Mouse (Mus musculus) c-Kit-positive CD71-positive TER-119-positive erythroid progenitor cells, embryonic 14.5 days (primary cell): ENCODE measurements around the gene Ccdc171.
"Not testable (repeated sequence)": the region's sequence is repeated elsewhere in the genome, so short reads cannot be mapped to it uniquely, and the experiment has no call there.

Experiments
- DNase-seq: peaks from one replicate; pipeline ENCODE4 v3.0.0-alpha.2; 2013; ENCODE audit warnings: low spot score

Ccdc171 gene

DNA sequence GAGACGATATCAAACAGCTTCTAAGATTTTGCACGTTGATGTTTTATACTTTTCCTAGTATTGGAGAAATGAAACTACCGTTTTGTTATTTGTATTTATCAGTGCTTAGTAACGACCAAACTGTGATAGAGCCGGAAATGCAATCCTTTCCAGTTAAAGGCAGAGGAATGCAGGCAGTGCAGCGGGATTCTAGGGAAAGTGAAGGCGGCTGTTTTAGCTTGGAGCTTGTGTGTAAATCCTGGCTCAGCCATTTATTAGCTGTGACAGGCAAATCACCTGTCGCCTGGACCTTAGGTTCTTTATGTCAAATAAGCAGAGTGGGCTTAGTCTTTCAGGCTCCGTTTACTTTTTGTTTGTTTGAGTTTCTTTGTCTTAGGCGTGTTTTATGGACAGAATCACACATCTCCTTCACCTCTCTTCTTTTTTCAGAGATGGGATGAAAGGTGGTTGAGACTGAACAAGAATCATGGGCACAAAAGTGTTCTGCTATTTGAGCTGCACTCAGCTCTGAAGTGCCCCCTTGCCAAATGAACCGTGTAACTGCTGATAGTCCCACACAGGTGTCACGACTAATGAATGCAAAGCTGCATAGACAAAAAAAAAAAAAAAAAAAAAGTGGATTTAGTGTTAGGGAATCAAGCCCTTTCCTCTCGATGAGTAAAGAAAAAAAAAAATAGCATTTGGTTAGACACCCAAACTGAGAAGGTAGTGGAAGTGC is 1.1 kb downstream of the Ccdc171 start:
- peak; percentile 14 for DNase-seq

DNA sequence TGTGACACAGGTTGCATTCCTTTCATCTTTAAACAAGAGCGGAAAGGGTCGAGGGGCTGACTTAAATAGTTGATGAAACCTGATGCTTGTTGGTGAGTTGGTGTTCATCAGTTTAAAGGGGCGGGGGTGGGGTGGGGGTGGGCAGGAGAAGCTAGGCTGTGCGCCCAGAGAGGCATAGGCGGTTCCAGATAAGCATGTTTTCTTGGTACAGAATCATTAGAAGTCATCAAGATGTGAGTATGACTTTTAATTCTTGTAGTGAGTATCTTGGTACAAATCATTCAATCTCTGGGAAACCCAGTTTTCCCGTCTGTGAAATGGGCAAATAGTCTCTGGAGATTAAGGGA is 1.6 kb downstream of the Ccdc171 start:
- peak; percentile 16 for DNase-seq

DNA sequence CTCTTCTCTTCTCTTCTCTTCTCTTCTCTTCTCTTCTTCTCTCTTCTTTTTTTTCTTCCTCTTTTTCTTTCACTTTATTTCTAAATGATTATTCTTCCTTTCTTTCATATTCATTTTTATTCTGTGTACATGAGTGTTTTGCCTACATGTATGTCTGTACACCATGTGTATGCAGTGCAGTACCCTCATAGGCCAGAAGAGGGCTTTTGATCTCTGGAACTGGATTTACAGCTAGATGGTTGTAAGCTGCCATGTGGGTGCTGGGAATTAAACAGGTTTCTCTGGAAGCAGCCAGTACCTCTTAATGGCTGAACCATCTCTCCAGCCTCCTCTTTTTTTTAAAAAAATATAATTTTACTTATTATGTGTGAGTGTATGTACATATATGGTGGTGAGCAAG is 2.6 kb downstream of the Ccdc171 start:
- peak; percentile 73 for DNase-seq

GRCm38 (mm10) chr4:83530060-83530459 is 4.7 kb downstream of the Ccdc171 start:
- not testable (repeated sequence) for DNase-seq

GRCm38 (mm10) chr4:83533168-83533911 is 8.0 kb downstream of the Ccdc171 start:
- DNase-seq = no peak

DNA sequence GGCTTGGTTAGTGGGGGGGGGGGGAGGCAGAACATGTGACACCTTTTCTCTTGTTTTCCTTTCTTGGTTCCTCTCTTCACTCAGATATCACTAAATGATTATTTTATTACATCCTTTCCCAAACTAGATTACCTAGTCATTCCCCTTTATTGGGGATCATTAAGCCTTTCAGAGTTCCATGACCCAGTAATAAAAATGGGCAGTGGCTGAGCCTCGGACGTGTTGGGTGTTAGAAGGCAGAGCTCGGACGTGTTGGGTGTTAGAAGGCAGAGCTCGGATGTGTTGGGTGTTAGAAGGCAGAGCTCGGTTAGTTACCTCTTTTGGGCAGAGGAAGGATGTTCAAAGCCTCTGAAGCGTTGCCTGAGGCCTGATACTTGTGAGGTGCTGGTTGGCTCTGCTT is 8.7 kb downstream of the Ccdc171 start:
- no peak for DNase-seq

DNA sequence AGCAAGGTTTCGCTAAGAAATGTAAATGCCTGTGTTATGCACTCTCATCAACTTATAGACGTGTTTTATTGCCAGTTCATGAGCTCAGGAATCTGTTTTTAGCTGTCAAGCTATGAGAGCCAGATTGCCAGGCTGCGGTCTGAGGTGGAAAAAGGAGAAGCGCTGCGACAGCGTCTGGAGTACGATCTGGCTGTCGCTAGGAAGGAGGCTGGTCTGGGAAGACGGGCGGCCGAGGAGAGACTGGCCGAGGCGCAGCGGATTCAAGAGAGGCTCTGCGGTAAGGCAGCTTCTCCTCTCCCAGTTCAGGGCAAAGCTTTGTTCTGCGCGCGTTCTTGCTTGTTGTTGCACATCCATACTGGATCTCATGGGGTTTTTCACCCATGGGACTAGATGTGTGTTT is 24.2 kb downstream of the Ccdc171 start:
- no peak for DNase-seq

GRCm38 (mm10) chr4:83567190-83568113 is 42.1 kb downstream of the Ccdc171 start:
- DNase-seq = no peak

GRCm38 (mm10) chr4:83568145-83568544 is 42.8 kb downstream of the Ccdc171 start:
- not testable (repeated sequence) for DNase-seq

- DNase-seq = peak; percentile 23
Measured at GRCm38 (mm10) chr4:83570569-83570968, 45.2 kb downstream of the Ccdc171 start.

DNA sequence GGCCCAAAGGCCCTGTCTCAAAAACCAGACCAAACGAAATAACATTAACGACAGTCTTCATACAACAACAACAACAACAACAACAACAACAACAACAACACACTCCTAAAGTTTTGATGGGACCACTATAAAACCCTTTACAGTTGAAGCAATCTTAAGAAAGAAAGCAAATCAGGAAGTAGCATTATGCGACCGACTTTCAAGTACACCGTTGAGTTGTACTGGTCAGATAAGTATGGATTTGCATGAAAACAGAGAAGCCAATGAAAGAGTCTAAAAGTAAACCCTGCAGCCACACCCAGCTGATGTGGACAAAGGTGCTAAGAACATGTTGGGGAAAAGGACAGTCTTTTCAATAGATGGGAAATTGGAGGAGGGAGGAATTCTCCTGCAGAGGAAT is 45.7 kb downstream of the Ccdc171 start:
- DNase-seq = no peak

DNA sequence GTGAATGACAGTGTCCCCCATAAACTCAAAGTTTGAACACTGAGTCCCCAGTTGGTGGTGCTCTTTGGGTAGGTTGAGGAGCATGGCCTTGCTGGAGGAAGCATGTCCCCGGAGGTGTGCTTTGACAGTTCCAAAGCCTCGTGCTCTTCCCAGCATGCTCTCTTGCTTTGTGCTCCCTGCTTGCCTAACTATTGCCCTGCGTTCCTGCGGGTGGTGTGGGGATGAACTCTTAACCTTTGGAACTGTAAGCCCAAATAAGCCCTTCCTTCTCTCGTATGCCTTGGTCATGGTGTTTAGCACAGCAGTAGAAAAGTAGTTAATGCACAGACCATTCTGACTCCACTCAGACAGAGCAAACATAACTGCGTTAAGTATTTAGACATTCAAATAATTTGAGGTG is 47.2 kb downstream of the Ccdc171 start:
- DNase-seq = no peak

DNA sequence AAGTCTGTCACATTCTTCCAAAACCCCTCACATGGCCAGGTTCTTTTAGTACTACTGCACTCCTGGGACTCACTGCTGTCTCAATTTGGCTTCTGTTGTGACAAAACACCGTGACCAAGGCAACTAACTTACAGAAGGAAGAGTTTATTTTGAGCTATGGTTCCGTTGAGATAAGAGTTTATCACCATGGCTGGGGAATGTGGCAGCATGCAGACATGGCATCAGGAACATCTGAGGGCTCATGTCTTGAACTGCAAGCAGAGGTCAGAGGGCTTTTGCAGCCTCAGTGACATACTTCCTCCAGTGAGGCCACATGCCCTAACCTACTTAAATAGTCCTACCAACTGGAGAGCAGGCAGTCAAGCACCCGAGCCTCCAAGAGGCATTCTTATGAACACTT is 51.0 kb downstream of the Ccdc171 start:
- peak; percentile 52 for DNase-seq

- DNase-seq = no peak
Measured at GRCm38 (mm10) chr4:83580157-83580556, 54.8 kb downstream of the Ccdc171 start.

DNA sequence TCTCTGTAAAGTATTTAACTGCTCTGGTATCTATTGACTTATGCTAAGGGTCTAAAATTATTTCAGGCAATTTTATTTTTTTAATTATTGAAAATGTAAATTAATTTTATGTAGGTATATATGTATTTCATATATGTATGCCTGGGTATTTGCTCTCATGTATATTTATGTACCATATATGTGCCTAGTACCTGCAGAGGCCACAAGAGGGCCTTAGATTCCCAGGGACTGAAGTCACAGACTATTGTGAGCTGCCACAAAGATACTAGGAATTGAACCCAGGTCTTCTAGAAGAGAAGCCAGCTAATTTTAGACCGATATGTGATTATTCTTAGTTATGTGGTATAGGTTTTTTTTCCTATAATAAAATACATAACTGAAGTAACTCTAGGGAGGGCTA is 62.2 kb downstream of the Ccdc171 start:
- DNase-seq = no peak

DNA sequence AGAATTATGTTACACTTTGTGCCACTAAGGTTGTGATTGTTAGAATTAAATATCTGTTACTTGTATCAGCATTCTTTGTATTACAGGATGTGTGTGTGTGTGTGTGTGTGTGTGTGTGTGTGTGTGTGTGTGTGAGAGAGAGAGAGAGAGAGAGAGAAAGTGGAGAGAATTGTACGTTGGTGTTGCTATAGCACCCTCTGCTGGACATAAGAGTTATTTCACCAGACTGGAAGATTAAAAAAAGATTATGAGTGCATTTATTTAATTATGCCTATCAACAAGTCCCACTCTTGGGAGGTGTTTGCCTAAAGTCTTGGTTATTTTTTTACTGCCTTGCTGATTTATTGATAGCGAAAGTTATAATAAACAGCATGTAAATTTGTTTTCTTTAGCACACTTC is 71.1 kb downstream of the Ccdc171 start:
- peak; percentile 15 for DNase-seq

- DNase-seq = no peak
Measured at GRCm38 (mm10) chr4:83611111-83611510, 85.8 kb downstream of the Ccdc171 start.

GRCm38 (mm10) chr4:83623021-83623711 is 97.8 kb downstream of the Ccdc171 start:
- DNase-seq = peak; percentile 34

GRCm38 (mm10) chr4:83623732-83624131 is 98.4 kb downstream of the Ccdc171 start:
- no peak for DNase-seq

GRCm38 (mm10) chr4:83651453-83651852 is 126.1 kb downstream of the Ccdc171 start:
- no peak for DNase-seq

DNA sequence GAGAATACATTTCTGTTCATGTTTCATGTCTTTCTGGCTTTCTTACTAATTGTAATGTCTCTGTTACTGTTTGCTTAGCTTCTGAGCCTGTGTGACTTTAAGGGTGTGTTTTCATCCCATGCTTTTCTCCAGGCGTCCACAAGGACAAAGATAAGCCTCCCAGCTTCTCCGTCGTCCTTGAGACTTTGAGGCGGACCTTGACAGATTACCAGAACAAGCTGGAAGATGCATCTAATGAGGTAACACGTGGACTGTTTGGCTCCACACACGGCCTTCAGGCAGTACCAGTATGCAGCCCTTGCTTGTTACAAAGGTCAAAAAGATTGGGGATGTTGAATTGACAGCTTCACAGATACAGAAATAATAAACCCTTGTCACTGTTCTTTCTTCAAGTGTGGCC is 130.1 kb downstream of the Ccdc171 start:
- no peak for DNase-seq

- DNase-seq = no peak
Measured at GRCm38 (mm10) chr4:83656571-83656970, 131.2 kb downstream of the Ccdc171 start.
